Mouse (Mus musculus) ZHBTc4 (cell line): ENCODE measurements around the gene Slc35c1.

Source experiments
- DNase-seq: peaks from one replicate; pipeline ENCODE4 v3.0.0-alpha.2; 2011; ENCODE audit warnings: low read depth, low spot score

The Slc35c1 gene

DNA sequence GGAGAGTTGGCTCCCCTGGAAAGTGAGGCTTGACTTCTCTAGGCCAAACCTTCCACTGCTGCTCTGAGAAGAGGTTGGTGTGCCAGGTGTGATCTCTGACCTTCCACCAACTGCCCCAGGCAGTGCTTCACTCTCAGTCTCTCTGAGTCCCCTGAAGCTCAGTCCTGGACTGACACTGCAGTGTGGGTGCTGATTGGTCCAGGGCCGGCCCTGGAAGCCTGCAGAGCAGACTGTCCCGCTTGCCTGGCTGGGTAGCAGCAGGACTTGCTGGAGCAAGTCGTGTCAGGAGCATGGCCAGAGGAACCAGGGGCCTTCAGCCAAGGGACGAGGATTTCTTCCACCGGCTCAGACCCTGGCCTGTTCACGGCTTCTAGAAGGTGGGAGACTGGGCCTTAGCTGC lies 55.6 kb downstream of the Slc35c1 start:
- DNase-seq, result no peak

DNA sequence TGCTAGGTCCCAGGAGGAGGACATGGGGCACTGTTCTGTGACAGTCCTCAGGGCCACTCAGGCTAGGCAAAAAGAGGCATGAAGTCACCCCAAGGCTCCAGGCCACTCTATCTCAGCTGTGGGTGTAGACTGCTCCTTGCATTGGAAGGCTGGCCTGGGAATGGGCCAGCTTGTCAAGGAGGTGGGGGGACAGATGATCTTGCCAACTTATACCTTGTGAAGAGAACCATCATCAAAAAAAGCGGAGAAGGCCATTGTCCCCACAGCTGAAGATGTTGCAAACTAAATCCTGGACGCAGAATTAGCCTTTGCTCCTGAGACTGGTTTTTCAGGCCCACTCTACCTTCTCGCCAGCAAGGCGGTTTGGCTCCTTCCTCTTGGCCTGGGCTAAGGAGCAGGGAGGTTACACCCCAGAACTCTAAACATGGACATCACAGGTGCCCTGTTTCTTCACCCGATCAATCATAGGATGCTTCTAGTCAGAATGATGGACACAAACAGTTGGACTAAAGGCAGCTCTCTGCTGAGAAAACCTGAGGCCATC lies 56.5 kb downstream of the Slc35c1 start:
- no peak for DNase-seq
